Mouse (Mus musculus) heart, postnatal 14 days (tissue): Measurements from ENCODE around the gene Gm13212. TPM values are rescaled to one million over a fixed set of nuclear protein-coding genes. Genes with fewer than 3 reads are reported as not detected.

Experiments used
- total RNA-seq, 2 experiments: library from RNA; stranded (reverse); gene quantifications; 2 replicates each; pipeline ENCODE4 v1.2.3; 2021

Gene Gm13212
- total RNA-seq, 2 experiments from 2014 or later: 1.6 to 2.5 TPM

Other genes with a start within 250 kb of the Gm13212 start
- under 1 TPM; 0.45 to 0.56 TPM for gene Zfp990, start 74.4 kb upstream of the Gm13212 start, total RNA-seq
- under 1 TPM in 1 of 2 experiments, not detected in 1; 0.22 TPM for gene Zfp980, start 85.5 kb downstream of the Gm13212 start, total RNA-seq